Mouse (Mus musculus) heart, embryonic 15.5 days (tissue): ENCODE measurements at regions not wholly inside any gene's neighbourhood (a gene's known extent, or its start where the extent isn't known, plus 50 kb on each side); places are given as distances from the start of the nearest gene placed in this dataset.

Experiments used
- ATAC-seq: fragments of 200-750 bp; cut with Nextera tagmentation; replicated peaks from 2 replicates; pipeline ENCODE4 v1.8.0; 2017; ENCODE audit warnings: low read depth, moderate TSS enrichment; ENCODE audit not compliant: insufficient number of reproducible peaks, insufficient read depth, low FRiP score
- H3K27ac ChIP-seq: fragments of 300-500 bp; sonication (generic); 2 replicates; pipeline ENCODE4 v1.5.1; 2015; ENCODE audit warnings: mild to moderate bottlenecking, inconsistent platforms
- H3K27me3 ChIP-seq: fragments of 300-500 bp; sonication (generic); 2 replicates; pipeline ENCODE4 v1.6.1; 2015; ENCODE audit warnings: inconsistent platforms
- H3K36me3 ChIP-seq: fragments of 300-500 bp; sonication (generic); 2 replicates; pipeline ENCODE4 v1.6.1; 2015; ENCODE audit warnings: mild to moderate bottlenecking, inconsistent platforms
- H3K4me1 ChIP-seq: fragments of 300-500 bp; sonication (generic); replicated peaks from 2 replicates; pipeline ENCODE4 v1.6.1; 2015; ENCODE audit warnings: inconsistent platforms
- H3K4me2 ChIP-seq: fragments of 300-500 bp; sonication (generic); 2 replicates; pipeline ENCODE4 v1.6.1; 2015; ENCODE audit warnings: inconsistent platforms, mild to moderate bottlenecking, moderate library complexity
- H3K4me3 ChIP-seq: fragments of 300-500 bp; sonication (generic); 2 replicates; pipeline ENCODE4 v1.5.1; 2015; ENCODE audit warnings: mild to moderate bottlenecking, inconsistent platforms
- H3K9ac ChIP-seq: fragments of 300-500 bp; sonication (generic); 2 replicates; pipeline ENCODE4 v1.6.1; 2015; ENCODE audit warnings: mild to moderate bottlenecking, inconsistent platforms
- H3K9me3 ChIP-seq: fragments of 300-500 bp; sonication (generic); replicated peaks from 2 replicates; pipeline ENCODE4 v1.6.1; 2016; ENCODE audit warnings: inconsistent platforms
- WGBS: fragments of 180-500 bp; shearing (Covaris S2); methylation state at CpG from one replicate; pipeline ENCODE4 v1.1.7; 2015; ENCODE audit warnings: mixed read lengths; 5-methylcytosine and 5-hydroxymethylcytosine counted together

- 54% methylated on average over 2 of the region's 2 CpGs for WGBS
These were observed 62.8 kb upstream of the Cacna2d3 start for GRCm38 (mm10) chr14:29784506-29784905.

GRCm38 (mm10) chr14:29786431-29786830 is 64.8 kb upstream of the Cacna2d3 start:
- 62% methylated on average over 3 of the region's 3 CpGs for WGBS

More at GRCm38 (mm10) chr14:29784506-29784905, 62.8 kb upstream of the Cacna2d3 start:
- Histone ChIP-seq H3K4me2 (no peak overlapping the region), H3K27ac (no peak overlapping the region), H3K27me3 (no peaks in the 10 kb centered on the region), H3K4me1 (no peaks in the 10 kb centered on the region), H3K9me3 (no peaks in the 10 kb centered on the region), H3K36me3 (no peaks in the 10 kb centered on the region), H3K4me3 (no peak overlapping the region), H3K9ac (no peak overlapping the region)
- no peak for ATAC-seq

GRCm38 (mm10) chr14:29787796-29788195 is 66.1 kb upstream of the Cacna2d3 start:
- ATAC-seq, result no peak
- no peaks in the 10 kb centered on the region for H3K4me1 ChIP-seq
- WGBS, result 86% methylated on average over 7 of the region's 7 CpGs

More at GRCm38 (mm10) chr14:29786431-29786830, 64.8 kb upstream of the Cacna2d3 start:
- H3K4me3 ChIP-seq, result no peak overlapping the region
- no peak overlapping the region for H3K9ac ChIP-seq
- no peaks in the 10 kb centered on the region for H3K36me3 ChIP-seq
- no peak overlapping the region for H3K27ac ChIP-seq
- H3K4me1 ChIP-seq, result no peaks in the 10 kb centered on the region
- H3K27me3 ChIP-seq, result no peaks in the 10 kb centered on the region
- ATAC-seq, result no peak
- H3K4me2 ChIP-seq, result no peak overlapping the region
- no peaks in the 10 kb centered on the region for H3K9me3 ChIP-seq

GRCm38 (mm10) chr14:29788351-29788750 is 66.7 kb upstream of the Cacna2d3 start:
- no peak overlapping the region for H3K9ac ChIP-seq
- no peak overlapping the region for H3K4me3 ChIP-seq
- H3K4me2 ChIP-seq, result no peak overlapping the region
- no peaks in the 10 kb centered on the region for H3K36me3 ChIP-seq
- no peaks in the 10 kb centered on the region for H3K9me3 ChIP-seq
- ATAC-seq, result no peak
- H3K4me1 ChIP-seq, result no peaks in the 10 kb centered on the region
- no peaks in the 10 kb centered on the region for H3K27me3 ChIP-seq
- H3K27ac ChIP-seq, result no peak overlapping the region
- WGBS, result 90% methylated on average over 7 of the region's 7 CpGs

More at GRCm38 (mm10) chr14:29787796-29788195, 66.1 kb upstream of the Cacna2d3 start:
- no peaks in the 10 kb centered on the region for H3K27me3 ChIP-seq
- H3K36me3 ChIP-seq, result no peaks in the 10 kb centered on the region
- no peak overlapping the region for H3K27ac ChIP-seq
- H3K9me3 ChIP-seq, result no peaks in the 10 kb centered on the region
- H3K4me3 ChIP-seq, result no peak overlapping the region
- no peak overlapping the region for H3K4me2 ChIP-seq
- no peak overlapping the region for H3K9ac ChIP-seq

- 43% methylated on average over 2 of the region's 2 CpGs for WGBS
- Histone ChIP-seq H3K4me3 (no peak overlapping the region), H3K36me3 (no peaks in the 10 kb centered on the region), H3K9ac (no peak overlapping the region), H3K27ac (no peak overlapping the region), H3K9me3 (no peaks in the 10 kb centered on the region), H3K4me1 (no peaks in the 10 kb centered on the region), H3K27me3 (no peaks in the 10 kb centered on the region), H3K4me2 (no peak overlapping the region)
- no peak for ATAC-seq
These were observed 73.7 kb upstream of the Cacna2d3 start for GRCm38 (mm10) chr14:29795325-29795724.

- H3K27me3 ChIP-seq, result no peaks in the 10 kb centered on the region
- no peak overlapping the region for H3K9ac ChIP-seq
- no peak overlapping the region for H3K4me2 ChIP-seq
- 70% methylated on average over 7 of the region's 7 CpGs for WGBS
- H3K27ac ChIP-seq, result no peak overlapping the region
- no peaks in the 10 kb centered on the region for H3K9me3 ChIP-seq
- no peaks in the 10 kb centered on the region for H3K36me3 ChIP-seq
- no peak for ATAC-seq
- no peak overlapping the region for H3K4me3 ChIP-seq
- no peaks in the 10 kb centered on the region for H3K4me1 ChIP-seq
These were observed 74.7 kb upstream of the Cacna2d3 start for GRCm38 (mm10) chr14:29796396-29796795.

- H3K4me1 ChIP-seq, result 0 out of 2 replicates have a peak, but pooled peaks cover 3% of the 10 kb centered on the region
- no peaks in the 10 kb centered on the region for H3K9me3 ChIP-seq
- H3K36me3 ChIP-seq, result no peaks in the 10 kb centered on the region
- no peak overlapping the region for H3K27ac ChIP-seq
- ATAC-seq, result no peak
- H3K4me2 ChIP-seq, result no peak overlapping the region
- WGBS, result 73% methylated on average over 13 of the region's 13 CpGs
- no peaks in the 10 kb centered on the region for H3K27me3 ChIP-seq
- H3K9ac ChIP-seq, result no peak overlapping the region
- H3K4me3 ChIP-seq, result no peak overlapping the region
These were observed 78.2 kb upstream of the Cacna2d3 start for GRCm38 (mm10) chr14:29799852-29800251.

GRCm38 (mm10) chr14:29805234-29805633 is 83.6 kb upstream of the Cacna2d3 start:
- Histone ChIP-seq H3K27me3 (no peaks in the 10 kb centered on the region), H3K4me3 (no peak overlapping the region), H3K27ac (no peak overlapping the region), H3K9me3 (no peaks in the 10 kb centered on the region), H3K36me3 (no peaks in the 10 kb centered on the region), H3K4me2 (no peak overlapping the region), H3K9ac (no peak overlapping the region), H3K4me1 (0 out of 2 replicates have a peak, but pooled peaks cover 3% of the 10 kb centered on the region)
- 83% methylated on average over 6 of the region's 6 CpGs for WGBS
- ATAC-seq, result no peak

GRCm38 (mm10) chr14:29807881-29808280 is 86.2 kb upstream of the Cacna2d3 start:
- ATAC-seq, result no peak
- H3K27ac ChIP-seq, result no peak overlapping the region
- no peak overlapping the region for H3K4me3 ChIP-seq
- H3K4me1 ChIP-seq, result 0 out of 2 replicates have a peak, but pooled peaks cover 3% of the 10 kb centered on the region
- H3K9me3 ChIP-seq, result no peaks in the 10 kb centered on the region
- H3K27me3 ChIP-seq, result no peaks in the 10 kb centered on the region
- 56% methylated on average over 9 of the region's 9 CpGs for WGBS
- H3K4me2 ChIP-seq, result no peak overlapping the region
- no peak overlapping the region for H3K9ac ChIP-seq
- H3K36me3 ChIP-seq, result no peaks in the 10 kb centered on the region

- no peaks in the 10 kb centered on the region for H3K27me3 ChIP-seq
- no peak for ATAC-seq
- no peaks in the 10 kb centered on the region for H3K36me3 ChIP-seq
- H3K4me3 ChIP-seq, result no peak overlapping the region
- H3K9ac ChIP-seq, result no peak overlapping the region
- no peak overlapping the region for H3K4me2 ChIP-seq
- H3K9me3 ChIP-seq, result no peaks in the 10 kb centered on the region
- 64% methylated on average over 4 of the region's 4 CpGs for WGBS
- H3K27ac ChIP-seq, result no peak overlapping the region
- H3K4me1 ChIP-seq, result no peaks in the 10 kb centered on the region
These were observed 93.0 kb upstream of the Cacna2d3 start for GRCm38 (mm10) chr14:29814626-29815025.

GRCm38 (mm10) chr14:29817548-29817947 is 95.9 kb upstream of the Cacna2d3 start:
- H3K4me1 ChIP-seq, result no peaks in the 10 kb centered on the region
- no peak for ATAC-seq
- WGBS, result 59% methylated on average over 4 of the region's 4 CpGs

GRCm38 (mm10) chr14:29818251-29818650 is 96.6 kb upstream of the Cacna2d3 start:
- no peaks in the 10 kb centered on the region for H3K36me3 ChIP-seq
- 87% methylated on average over 7 of the region's 7 CpGs for WGBS
- ATAC-seq, result no peak
- no peak overlapping the region for H3K27ac ChIP-seq
- H3K4me3 ChIP-seq, result no peak overlapping the region
- no peaks in the 10 kb centered on the region for H3K4me1 ChIP-seq
- H3K27me3 ChIP-seq, result no peaks in the 10 kb centered on the region
- no peak overlapping the region for H3K9ac ChIP-seq
- H3K4me2 ChIP-seq, result no peak overlapping the region
- H3K9me3 ChIP-seq, result no peaks in the 10 kb centered on the region

More at GRCm38 (mm10) chr14:29817548-29817947, 95.9 kb upstream of the Cacna2d3 start:
- Histone ChIP-seq H3K4me3 (no peak overlapping the region), H3K9me3 (no peaks in the 10 kb centered on the region), H3K27me3 (no peaks in the 10 kb centered on the region), H3K36me3 (no peaks in the 10 kb centered on the region), H3K27ac (no peak overlapping the region), H3K9ac (no peak overlapping the region), H3K4me2 (no peak overlapping the region)
